Mouse (Mus musculus) limb, embryonic 12.5 days (tissue): ENCODE data around the gene Gm6309. TPM values are rescaled to one million over a fixed set of nuclear protein-coding genes. Genes with fewer than 3 reads are reported as not detected.
"Not testable (repeated sequence)": the region's sequence is repeated elsewhere in the genome, so short reads cannot be mapped to it uniquely, and the experiment has no call there.

Experiments
- ATAC-seq: fragments of 200-750 bp; cut with Nextera tagmentation; 2 replicates; pipeline ENCODE4 v1.8.0; 2017; ENCODE audit warnings: low read depth, moderate TSS enrichment; ENCODE audit not compliant: insufficient number of reproducible peaks, insufficient read depth, low FRiP score, low TSS enrichment
- H3K27ac ChIP-seq: fragments of 300-500 bp; sonication (generic); 2 replicates; pipeline ENCODE4 v1.5.1; 2016; ENCODE audit warnings: mild to moderate bottlenecking, moderate library complexity
- H3K27me3 ChIP-seq: fragments of 300-500 bp; sonication (generic); 2 replicates; pipeline ENCODE4 v1.6.1; 2016; ENCODE audit warnings: mild to moderate bottlenecking, moderate library complexity
- H3K36me3 ChIP-seq: fragments of 300-500 bp; sonication (generic); 2 replicates; pipeline ENCODE4 v1.6.1; 2016; ENCODE audit warnings: mild to moderate bottlenecking, moderate library complexity
- H3K4me1 ChIP-seq: fragments of 300-500 bp; sonication (generic); replicated peaks from 2 replicates; pipeline ENCODE4 v1.6.1; 2016
- H3K4me2 ChIP-seq: fragments of 300-500 bp; sonication (generic); 2 replicates; pipeline ENCODE4 v1.6.1; 2016; ENCODE audit warnings: mild to moderate bottlenecking, moderate library complexity
- H3K4me3 ChIP-seq: fragments of 300-500 bp; sonication (generic); replicated peaks from 2 replicates; pipeline ENCODE4 v1.5.1; 2016; ENCODE audit warnings: mild to moderate bottlenecking
- H3K9ac ChIP-seq: fragments of 300-500 bp; sonication (generic); replicated peaks from 2 replicates; pipeline ENCODE4 v1.6.1; 2016; ENCODE audit warnings: mild to moderate bottlenecking, moderate library complexity
- H3K9me3 ChIP-seq: fragments of 300-500 bp; sonication (generic); 2 replicates; pipeline ENCODE4 v1.6.1; 2016; ENCODE audit warnings: mild to moderate bottlenecking, moderate library complexity
- WGBS: fragments of 180-500 bp; shearing (Covaris S2); methylation state at CpG from one replicate; pipeline ENCODE4 v1.1.7; 2016; 5-methylcytosine and 5-hydroxymethylcytosine counted together
- polyA plus RNA-seq: library from polyadenylated mRNA; unstranded; fragments of >200 nt; fragmentation: Nextera tagmentation; extraction: Ambion mirVana; gene quantifications from 2 replicates; pipeline ENCODE4 v1.2.1, GENCODE M21; 2016

Gm6309 gene
- polyA plus RNA-seq, 1 experiment from 2014 or later, result not detected

DNA sequence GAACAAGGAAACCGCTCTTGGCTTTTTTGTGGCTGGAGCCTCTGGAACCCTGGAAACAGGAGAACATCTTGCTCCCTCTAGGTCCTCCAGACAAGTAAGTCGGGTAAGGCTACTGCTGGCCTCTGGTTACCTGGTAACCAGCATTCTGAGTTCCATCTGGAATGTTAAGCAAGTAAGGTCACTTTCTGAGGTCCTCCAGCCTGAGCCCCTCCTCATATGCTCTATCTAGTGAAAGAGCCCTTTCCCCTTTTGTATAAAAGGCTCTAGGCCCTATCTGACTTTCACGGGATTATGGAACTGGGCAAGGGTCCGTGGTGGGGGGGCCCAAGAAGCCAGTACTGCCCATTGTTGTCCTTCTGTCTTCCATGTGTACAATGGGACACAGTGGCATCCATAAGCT, 14.7 kb upstream of the Gm6309 start, which contains the start of gene 1700001J03Rik:
TSS of gene 1700001J03Rik (minus strand) at position 101 of the 400 bp plus-strand sequence.
- not testable (repeated sequence) for H3K36me3 ChIP-seq, H3K9ac ChIP-seq, H3K9me3 ChIP-seq, H3K4me2 ChIP-seq, H3K27ac ChIP-seq, H3K4me1 ChIP-seq, H3K4me3 ChIP-seq, ATAC-seq, H3K27me3 ChIP-seq
- 79% methylated on average over 4 of the region's 4 CpGs for WGBS

DNA sequence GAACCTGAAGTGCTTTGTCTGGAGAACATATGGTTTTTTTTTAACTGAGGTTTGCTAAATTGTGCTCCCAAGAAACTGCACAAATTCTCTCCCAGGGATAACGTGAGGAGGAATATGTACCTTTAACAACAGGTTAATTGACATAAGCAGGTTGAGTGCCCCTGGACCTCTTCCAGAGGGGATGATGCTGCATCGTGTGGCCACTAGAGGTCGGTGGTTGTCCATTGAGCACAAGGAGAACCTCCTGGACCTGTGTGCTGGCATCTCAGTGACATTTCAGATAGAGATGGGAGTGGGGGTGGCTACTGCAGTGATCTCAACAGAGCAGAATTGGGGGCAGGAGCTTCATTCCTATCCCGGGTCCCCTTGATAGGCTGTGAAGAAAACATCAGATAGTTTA, 2.2 kb upstream of the Gm6309 start:
- H3K4me2 ChIP-seq, H3K4me3 ChIP-seq, ATAC-seq, H3K36me3 ChIP-seq, H3K4me1 ChIP-seq, H3K27ac ChIP-seq, H3K9ac ChIP-seq, H3K27me3 ChIP-seq: not testable (repeated sequence)
- 0 out of 2 replicates have a peak, but pooled peaks cover 13% of the 10 kb centered on the region for H3K9me3 ChIP-seq
- 67% methylated on average over 4 of the region's 4 CpGs for WGBS

DNA sequence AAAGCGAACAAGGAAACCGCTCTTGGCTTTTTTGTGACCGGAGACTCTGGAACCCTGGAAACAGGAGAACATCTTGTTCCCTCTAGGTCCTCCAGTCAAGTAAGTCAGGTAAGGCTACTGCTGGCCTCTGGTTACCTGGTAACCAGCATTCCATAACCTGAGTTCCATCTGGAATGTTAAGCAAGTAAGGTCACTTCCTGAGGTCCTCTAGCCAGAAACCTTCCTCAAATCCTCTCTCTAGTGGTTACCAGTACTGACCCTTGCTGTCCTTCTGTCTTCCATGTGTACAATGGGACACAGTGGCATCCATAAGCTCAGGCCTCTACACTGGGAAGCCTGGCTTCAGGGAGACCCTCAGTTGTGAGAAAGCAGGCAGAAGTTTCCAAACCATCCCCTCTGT, 10.1 kb downstream of the Gm6309 start, which contains the start of gene Gm5565:
TSS of gene Gm5565 (minus strand) at position 101 of the 400 bp plus-strand sequence.
- H3K27me3 ChIP-seq, H3K4me1 ChIP-seq, ATAC-seq, H3K36me3 ChIP-seq, H3K9ac ChIP-seq, H3K27ac ChIP-seq, H3K4me3 ChIP-seq, H3K4me2 ChIP-seq: not testable (repeated sequence)
- WGBS, result 95% methylated on average over 3 of the region's 3 CpGs
- peaks cover 11% of the 10 kb centered on the region for H3K9me3 ChIP-seq

DNA sequence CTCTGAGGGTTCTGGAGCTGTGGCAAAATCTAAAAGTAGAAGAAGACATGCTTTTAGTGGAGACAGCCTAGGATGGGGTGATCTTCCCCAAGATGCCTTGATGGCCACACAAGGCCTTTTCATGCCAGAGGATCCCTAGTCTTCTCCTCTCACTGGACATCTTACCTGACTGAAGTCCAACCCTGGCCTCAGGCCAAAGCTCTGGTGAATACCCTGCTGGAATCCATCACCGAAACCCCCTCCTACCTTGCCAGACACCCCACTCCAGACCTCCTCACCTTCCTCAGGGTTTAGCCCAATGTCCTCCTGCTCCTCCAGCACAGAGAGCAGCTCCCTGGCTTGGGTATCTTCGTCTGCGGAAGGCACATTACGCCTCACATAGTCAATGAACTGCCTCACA, 12.2 kb downstream of the Gm6309 start:
- H3K9me3 ChIP-seq, result peaks cover 14% of the 10 kb centered on the region
- not testable (repeated sequence) for H3K27ac ChIP-seq, H3K4me2 ChIP-seq, H3K4me3 ChIP-seq, H3K9ac ChIP-seq, H3K4me1 ChIP-seq, ATAC-seq, H3K27me3 ChIP-seq, H3K36me3 ChIP-seq
- 91% methylated on average over 4 of the region's 4 CpGs for WGBS

DNA sequence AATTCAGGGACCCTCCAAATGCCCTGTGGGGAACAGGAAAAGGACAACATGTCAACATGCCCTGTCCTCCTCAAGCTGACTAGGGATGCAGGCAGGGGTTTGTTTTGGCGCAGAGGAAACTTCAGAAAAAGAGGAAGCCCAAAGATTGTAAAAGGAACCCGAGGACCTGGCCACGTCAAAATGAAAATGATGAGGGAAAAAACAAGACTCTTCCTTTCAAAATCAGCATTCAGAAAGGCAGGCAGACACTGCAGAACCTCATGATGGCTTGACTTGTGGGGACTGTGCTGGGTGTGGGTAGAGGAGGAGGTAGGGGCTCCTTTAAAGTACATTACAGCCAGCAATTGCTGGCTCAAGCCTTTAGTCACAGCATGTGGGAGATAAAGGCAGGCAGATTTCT, 20.1 kb downstream of the Gm6309 start:
- no peak for ATAC-seq
- H3K4me2 ChIP-seq, result no peak overlapping the region
- no peak overlapping the region for H3K9ac ChIP-seq
- H3K4me1 ChIP-seq, result no peaks in the 10 kb centered on the region
- 74% methylated on average over 3 of the region's 3 CpGs for WGBS
- H3K27me3 ChIP-seq, result no peaks in the 10 kb centered on the region
- H3K9me3 ChIP-seq, result peaks cover 28% of the 10 kb centered on the region
- H3K27ac ChIP-seq, result no peak overlapping the region
- H3K36me3 ChIP-seq, result no peaks in the 10 kb centered on the region
- no peak overlapping the region for H3K4me3 ChIP-seq

DNA sequence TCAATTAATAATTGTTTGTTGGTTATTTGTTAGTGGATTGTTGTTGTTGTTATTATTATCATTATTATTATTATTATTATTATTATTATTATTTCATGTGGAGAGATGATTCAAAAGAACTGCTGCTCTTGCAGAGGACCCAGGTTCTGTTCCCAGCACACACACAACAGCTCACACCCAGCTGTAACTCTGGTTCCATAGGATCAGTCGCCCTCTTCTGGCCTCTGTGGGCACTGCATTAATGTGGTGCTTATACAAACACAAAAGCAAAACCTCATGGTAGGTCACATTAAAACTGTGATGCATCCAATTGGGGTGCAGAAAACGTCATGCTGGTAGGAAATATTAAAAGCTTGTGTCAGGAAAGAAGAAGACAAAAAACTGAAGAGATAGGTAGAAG, 22.6 kb downstream of the Gm6309 start:
- Histone ChIP-seq H3K36me3 (no peaks in the 10 kb centered on the region), H3K4me3 (no peak overlapping the region), H3K27me3 (no peaks in the 10 kb centered on the region), H3K9me3 (peaks cover 28% of the 10 kb centered on the region), H3K4me2 (no peak overlapping the region), H3K4me1 (no peaks in the 10 kb centered on the region), H3K27ac (no peak overlapping the region), H3K9ac (no peak overlapping the region)
- WGBS, result 47% methylated on average over 2 of the region's 2 CpGs
- ATAC-seq, result no peak

Other genes starting within 250 kb of the Gm6309 start
- not detected in 2 replicates for gene Cyp3a25, start 161.1 kb downstream of the Gm6309 start, polyA plus RNA-seq
- not detected in 2 replicates for gene Cyp3a59, start 91.5 kb downstream of the Gm6309 start, polyA plus RNA-seq
- not detected in 2 replicates for gene Gm5565, start 10.2 kb downstream of the Gm6309 start, polyA plus RNA-seq
- not detected in 2 replicates for gene 1700001J03Rik, start 14.6 kb upstream of the Gm6309 start, polyA plus RNA-seq
- gene Rnf6, start 50.8 kb upstream of the Gm6309 start, polyA plus RNA-seq, result 29.4 and 29.9 TPM in 2 replicates
- gene Cdk8, start 60.5 kb upstream of the Gm6309 start, polyA plus RNA-seq, result 30.1 and 31.3 TPM in 2 replicates
- 4.4 and 4.6 TPM in 2 replicates for gene Wasf3, start 214.3 kb upstream of the Gm6309 start, polyA plus RNA-seq